Mouse (Mus musculus) spleen, postnatal 14 days (tissue): ENCODE results near the gene Adprhl1.

Experiments
- DNase-seq, 2 experiments: peaks; one replicate each; pipeline ENCODE4 v3.0.0; 2021 to 2022; ENCODE audit warnings: low spot score in 2 of 2

Gene Adprhl1

DNA sequence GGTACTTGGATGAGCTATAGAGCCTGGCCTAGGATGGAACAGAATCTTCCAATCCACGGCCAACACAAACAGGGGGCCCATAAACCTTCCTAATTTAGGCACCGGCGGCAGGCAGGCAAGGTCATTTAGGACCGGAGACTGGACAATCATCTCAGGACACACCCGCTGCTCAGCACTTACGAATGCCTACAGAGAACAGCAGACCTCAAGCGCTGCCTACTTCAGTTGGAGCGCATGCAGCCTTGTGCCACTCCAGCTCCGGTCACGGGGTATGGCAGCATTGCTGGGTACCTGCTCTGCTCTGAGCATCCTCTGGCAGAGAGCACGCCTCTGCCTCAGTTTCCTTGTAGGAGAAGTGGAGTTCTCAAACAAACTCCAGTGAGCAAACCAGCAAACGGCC lies 24.2 kb downstream of the Adprhl1 start:
- no peak for DNase-seq

DNA sequence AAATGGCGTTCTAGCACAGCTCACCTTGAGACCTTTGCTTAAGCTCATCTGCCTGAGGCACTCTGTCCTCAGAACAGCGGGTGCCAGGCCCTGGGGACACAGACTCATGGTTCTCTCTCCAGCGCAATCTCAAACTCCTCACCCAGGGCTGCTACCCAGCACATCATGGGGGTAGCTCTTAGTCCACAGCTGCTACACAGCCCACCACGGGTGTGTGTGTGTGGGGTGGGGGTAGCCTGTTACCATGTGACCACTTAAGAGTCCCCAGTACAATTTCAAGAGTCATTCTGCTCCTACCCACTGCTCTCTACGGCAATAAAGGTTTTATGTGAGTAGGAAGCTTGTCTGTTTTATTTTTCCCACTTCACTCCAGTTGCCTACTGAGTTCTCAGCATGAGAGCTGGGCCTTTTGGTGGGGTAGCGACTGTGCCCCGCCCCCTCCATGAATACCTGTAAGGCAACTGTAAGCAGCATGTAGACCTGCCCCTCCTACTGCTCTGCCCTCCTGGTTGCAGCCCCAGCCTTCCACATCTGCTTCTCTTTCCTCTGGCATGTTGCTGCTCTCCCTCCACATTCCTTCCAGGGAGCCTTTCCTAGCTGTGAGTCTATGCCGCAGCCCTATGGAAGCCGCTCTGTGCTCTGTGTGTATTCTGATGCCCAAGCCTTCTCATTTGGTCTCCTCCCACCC lies 24.9 kb downstream of the Adprhl1 start:
- no peak for DNase-seq

DNA sequence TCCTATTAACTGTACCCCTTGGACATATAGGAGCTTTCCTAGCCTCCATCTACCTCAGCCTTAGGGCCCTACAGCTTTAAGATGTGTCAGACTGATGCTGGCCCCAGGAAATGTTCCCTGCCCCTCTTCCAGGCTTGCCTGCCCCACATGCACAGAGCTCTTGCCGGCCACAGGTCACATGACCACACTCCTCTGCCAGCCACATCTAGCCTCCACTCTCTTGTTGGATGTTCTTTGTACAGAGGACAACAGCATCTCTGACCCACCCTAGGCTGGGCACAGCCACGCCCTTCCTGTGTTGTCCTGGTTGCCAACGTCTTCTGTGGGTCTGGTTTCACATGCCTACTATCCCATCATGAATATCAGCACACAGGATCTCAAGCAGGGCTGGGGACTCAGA lies 26.8 kb downstream of the Adprhl1 start:
- no peak for DNase-seq

DNA sequence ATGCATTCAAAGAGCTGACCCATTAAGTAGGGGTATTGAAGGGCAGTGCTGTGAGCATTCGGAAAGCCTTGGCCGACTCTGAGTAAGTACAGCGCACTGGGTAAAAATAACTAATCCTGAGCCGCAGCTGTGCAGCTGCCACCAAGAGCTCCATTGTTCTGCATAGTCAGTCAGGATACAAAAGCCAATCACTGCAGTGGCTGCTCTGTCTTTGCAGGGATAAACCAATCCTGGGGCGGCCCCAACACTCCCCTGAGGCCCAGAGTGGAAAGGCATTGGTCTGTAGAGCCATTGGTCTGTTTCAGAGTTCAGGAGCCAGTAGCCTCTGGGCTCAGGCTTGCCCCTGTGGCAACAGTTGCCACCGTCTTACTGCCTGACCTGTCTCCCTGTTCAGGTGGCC lies 27.7 kb downstream of the Adprhl1 start:
- DNase-seq, result no peak

DNA sequence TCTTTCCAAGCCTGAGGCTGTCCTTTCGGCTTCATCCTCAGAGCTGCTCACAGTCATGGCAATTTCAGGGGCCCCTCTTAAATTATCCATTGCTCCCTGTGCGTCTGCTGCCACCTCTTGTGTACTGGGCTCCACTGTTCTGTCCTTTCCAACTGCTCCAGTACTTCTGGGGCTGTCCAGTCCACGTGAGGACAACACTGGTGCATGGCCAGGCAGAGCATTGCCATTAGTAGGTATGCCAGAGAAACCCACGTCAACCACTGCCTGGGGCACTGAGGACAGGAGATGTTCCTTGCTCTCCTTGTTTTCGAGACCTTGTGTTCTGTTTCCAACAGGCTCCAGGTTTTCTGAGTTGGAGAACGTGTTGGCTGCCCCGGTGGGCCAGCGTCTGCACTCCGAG lies 29.5 kb downstream of the Adprhl1 start:
- DNase-seq, result no peak

DNA sequence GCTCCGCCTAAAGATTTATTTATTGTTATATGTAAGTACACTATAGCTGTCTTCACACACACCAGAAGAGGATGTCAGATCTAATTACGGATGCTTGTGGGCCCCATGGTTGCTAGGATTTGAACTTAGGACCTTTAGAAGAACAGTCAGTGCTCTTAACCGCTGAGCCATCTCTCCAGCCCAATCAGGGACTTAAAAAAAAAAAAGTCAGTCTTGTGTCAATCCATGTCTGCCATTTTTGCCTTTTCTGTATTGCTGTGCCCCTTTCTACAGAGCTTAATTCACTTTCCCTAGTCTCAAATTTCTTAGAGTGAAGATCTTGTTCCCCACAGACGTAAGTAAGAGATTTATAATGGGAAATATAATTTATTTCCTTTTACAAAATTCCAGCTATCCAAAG lies 35.5 kb downstream of the Adprhl1 start:
- DNase-seq, result no peak

DNA sequence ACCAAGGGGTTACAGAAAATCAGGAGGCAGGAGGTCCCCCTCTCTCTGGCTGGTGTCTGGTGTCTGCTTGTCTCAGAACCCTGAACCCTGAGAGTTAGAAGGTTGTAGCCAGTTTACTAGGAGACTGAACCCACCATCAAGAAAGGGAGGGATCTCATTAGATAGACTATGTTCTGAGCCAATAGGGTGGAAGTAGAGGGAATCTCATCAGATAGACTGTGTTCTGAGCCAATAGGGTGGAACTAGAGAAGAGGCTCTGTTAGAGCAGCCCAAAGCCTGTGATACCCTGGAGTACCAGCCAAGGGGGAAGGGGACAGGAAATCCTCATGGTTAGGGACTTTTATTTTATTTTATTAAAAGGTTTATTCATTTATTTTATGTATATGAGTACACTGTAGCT lies 36.0 kb downstream of the Adprhl1 start:
- DNase-seq, result no peak

DNA sequence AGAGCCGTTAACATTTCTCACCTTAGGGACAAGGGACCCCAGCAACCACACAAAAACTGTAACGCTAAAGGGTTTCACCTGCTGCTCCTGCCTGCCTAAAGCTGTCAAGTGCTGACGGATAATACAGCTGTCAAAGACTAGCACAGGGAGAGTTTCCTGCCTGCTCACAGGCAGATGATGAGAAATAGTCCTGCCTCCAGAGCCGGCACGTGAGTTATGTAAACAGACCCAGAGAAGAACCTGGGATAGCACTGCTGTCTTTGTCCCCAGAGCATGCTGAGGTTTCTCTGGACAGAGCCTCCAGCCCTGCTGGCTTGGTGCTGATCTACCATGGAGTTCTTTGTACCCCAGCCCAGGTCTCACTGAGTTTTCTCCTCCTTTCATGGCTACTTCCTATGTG lies 36.9 kb downstream of the Adprhl1 start:
- DNase-seq, result no peak

DNA sequence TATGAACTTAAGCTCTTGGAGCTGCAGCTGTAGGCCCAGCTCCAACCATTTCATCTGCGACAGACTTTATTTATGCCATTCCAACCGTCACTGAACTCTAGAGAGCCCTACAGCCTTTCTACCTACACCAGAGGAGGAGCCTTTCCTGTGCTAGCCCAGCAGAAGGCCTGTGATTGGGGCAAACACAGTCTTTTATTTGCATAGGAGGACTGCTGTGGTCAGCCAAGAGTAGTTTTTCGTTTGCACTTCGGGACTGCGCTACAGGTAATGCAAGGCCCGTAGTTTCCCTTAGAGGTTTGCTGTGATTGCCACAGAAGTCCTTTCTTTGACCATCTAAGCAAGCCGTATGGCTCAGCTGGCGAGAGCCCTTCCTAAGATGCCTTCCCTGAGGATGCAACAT lies 37.6 kb downstream of the Adprhl1 start:
- no peak for DNase-seq

DNA sequence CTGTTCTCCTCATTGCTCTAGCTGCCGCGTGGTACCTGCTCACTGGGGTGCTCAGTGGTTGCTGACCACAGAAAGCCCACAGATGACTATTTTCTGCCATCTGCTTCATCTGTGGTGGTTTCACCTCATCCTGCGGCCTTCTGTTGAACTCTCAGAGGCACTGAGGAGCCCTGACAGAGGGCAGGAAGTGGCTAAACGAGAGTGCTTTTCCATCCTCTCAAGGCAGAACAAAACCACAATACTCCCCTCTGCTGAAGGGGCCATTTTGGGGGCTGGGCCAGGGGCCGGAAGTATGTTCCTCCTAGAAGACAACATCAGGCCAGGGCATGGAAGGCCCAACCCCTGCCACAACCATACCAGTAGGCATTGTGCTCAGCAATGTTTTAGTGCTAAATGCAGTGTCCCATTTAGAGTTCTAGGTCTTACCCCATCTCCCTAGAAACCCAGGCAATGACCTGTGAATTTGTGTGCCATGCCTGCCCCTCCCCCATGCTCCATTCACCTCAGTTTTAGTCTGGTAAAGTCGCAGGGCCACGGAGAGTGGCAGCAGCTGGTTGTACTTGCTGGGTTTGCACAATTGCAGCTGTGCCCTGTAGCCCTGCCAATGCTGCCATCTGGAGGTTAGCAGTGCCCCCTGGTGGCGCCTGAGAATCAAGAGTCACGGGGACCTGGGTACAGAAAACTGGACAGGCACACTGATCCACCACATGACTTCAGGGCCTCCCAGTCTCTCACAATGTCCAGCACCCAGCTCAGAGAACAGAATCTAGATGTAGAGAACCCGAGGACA lies 40.3 kb downstream of the Adprhl1 start:
- DNase-seq, result peak; percentile 74 to 83

DNA sequence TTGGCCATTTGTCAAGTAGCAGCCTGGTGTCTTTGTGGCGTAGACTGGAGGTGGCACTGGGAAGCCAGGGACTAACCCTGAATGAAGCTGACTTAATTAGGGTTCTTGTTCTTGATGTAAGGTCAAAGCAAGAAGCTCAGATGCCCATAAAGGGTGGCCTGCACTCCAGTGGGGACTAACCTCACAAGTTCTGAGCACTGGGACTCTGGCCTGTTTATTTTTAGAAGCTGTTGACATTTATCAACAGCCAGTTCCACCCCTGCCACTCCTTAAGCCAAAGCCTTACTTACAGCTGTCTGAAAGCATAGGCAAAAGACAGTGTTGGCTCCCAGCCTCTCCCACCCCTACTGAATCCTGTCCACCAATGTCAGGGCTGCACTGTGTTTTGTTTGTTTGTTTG lies 44.2 kb downstream of the Adprhl1 start:
- DNase-seq, result no peak

DNA sequence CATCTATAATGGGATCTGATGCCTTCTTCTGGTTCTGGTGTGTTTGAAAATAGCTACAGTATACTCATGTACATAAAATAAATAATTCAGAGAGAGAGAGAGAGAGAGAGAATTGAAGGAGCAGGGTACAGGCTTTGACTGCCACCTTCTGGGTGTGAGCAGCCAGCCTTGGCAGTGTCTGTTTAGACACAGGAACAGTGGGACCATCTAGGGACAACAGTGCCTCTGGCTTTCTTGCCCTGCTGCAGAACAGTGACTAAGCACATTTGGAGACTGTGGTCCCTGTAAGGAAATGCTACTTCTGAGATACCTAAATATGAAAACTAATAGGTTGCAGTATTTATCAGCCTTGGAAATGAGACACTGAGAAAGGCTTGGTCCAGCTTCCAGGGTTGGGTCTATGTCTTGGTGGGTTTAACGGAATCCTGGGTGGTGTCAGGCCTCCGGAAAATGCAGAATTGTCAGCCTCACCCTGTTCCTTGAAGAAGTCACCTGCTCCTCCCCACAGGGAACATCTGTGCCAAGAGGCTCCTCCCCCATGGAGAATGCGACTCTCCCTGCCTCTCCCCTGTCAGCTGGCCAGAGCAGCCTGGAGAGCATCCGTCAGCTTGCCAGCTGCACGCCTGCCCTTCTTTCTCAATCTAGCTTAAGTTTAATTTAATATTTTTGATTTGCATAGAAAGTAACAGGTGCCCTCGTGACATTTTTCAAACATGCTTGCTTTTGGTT lies 45.2 kb downstream of the Adprhl1 start:
- DNase-seq, result no peak

DNA sequence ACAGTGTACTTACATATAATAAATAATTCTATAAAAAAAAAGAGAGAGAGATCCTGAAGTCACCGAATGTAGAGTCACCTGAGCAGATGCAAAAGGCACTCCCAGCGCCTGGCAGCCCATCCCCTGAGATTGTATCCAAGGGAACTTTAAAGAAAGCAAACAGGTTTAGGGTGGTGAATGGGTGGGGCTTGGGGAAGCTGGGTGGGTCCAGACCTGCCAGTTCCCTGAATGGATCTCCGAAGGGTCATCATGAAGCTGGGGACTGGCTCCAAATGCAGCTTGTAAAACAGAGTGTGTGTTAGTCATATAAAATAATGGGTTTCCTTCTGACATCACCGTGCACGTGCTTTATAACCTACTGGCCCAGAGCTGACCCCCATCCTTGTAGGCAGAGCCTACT lies 47.7 kb downstream of the Adprhl1 start:
- DNase-seq, result no peak

DNA sequence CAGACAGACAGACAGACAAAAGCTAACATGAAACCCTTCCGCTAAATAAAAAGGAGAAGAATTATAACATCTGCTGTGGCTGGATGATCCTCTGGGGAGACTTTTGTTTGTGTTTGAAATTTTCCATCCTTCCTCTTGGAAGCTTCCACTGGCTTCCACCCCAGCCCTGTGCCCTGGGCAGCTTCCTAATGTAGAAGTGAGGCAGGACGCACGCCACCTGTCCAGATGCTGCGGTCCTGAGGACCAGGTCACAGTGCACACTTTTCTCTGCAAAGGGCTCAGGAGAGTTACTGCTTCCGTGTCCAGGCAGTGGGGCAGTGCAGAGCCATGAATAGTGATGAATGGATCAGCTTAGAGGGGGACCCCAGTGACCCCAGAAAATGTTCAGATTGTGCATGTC lies 48.7 kb downstream of the Adprhl1 start:
- no peak for DNase-seq

DNA sequence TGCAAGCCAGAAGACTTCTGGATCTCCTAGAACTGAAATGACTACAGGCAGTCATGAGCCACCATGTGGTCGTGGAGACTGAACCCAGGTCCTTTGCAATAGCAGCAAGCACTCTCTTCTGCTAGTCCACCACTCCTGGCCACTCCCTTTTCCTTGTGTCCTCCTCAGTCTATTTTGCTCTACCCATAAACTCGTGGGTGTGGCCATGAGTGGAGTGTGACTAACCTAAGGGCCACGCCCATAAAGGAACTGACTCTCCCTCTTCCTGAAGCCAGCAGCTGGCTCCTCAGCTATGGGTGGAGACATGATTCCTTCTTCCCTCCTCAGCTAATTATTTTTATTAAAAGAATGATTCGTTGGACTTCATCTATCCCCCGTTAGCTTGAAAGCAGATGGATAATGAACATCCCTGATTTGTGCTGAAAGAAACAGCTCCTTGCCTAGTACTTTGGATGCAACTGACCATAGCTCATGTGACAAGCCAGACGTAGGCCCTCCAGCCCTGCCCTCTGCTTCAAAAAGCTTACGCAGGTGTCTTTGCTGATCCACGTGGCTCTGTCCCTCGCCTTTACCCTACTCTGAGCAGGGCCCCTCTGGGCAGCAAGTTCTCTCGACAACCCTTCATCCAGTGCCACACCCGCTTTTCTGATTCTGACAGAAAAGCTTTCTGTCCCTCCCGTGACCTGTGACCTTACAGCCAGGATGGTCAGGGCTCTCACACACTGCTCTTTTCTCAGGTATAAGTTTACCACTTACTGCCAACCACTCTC lies 49.4 kb downstream of the Adprhl1 start:
- peak in 1 of 2 experiments; percentile 31 for DNase-seq

DNA sequence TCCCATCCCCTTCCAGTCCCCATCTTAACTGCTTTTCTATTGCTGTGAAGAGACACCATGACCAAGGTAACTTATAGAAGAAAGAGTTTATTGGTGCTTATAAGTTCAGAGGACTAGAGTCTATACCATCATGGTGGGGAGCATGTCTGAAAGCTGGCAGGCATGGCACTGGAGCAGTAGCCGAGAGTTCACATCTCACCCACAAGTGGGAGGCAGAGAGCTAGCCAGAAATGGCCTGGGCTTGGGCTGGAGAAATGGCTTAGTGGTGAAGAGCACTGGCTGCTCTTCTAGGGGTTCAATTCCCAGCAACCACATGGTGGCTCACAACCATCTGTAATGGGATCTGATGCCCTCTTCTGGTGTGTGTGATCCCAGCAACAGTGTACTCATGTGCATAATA lies 50.5 kb downstream of the Adprhl1 start:
- peak in 1 of 2 experiments; percentile 56 for DNase-seq

DNA sequence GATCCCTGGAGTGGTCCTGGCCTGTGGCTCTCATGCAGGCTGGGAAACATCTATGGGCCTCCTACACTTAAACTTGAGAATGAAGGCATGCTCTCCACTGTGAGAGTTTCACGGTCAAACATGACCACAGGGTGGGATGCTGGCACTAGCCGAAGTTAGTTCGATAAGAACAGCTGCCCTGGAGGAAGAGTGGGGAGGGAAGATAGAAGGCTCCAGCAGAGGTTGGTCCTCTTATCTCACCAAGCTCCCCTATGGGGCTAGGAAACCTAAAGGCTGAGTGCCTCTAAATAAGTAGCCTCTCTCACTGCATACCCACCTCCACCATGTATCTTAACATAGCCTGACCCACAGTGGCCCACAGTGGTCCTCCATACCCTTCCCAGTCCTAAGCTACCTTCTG lies 51.2 kb downstream of the Adprhl1 start:
- DNase-seq, result peak; percentile 43 to 47

DNA sequence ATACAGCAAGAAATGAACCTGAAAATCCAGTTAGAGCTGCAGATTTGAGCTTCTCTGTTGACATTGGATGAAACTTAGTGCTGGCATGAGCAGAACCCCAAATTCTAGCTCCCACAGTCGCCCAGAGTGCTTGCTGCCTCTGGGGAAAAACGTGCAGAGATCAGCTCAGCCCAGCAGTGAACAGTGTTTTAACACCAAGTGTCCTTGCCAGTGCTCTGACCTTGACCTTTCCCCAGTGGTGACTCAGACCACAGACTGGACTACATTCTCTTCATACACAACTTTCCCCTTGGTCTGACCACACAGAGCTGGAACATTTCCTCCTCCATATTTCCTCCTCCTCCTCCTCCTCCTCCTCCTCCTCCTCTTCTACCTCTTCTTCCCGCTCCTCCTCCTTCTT lies 51.9 kb downstream of the Adprhl1 start:
- DNase-seq, result no peak

DNA sequence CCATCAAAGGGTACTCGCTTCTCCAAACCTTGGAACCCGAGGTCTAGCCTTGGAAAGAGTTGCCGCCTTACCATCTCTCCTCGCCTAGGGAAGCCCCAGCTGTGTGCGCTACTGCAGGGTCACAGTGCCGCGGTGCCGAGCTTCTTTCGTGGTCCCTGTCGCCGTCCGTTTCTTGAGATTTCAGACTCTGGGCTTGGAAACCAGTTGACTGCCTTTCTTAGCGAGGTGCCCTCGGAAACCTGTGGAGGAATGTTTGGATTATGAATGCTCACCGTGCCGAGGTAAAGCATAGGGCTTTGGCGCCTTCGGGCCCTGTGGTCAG lies 53.0 kb downstream of the Adprhl1 start:
- peak in 1 of 2 experiments; percentile 7 for DNase-seq

DNA sequence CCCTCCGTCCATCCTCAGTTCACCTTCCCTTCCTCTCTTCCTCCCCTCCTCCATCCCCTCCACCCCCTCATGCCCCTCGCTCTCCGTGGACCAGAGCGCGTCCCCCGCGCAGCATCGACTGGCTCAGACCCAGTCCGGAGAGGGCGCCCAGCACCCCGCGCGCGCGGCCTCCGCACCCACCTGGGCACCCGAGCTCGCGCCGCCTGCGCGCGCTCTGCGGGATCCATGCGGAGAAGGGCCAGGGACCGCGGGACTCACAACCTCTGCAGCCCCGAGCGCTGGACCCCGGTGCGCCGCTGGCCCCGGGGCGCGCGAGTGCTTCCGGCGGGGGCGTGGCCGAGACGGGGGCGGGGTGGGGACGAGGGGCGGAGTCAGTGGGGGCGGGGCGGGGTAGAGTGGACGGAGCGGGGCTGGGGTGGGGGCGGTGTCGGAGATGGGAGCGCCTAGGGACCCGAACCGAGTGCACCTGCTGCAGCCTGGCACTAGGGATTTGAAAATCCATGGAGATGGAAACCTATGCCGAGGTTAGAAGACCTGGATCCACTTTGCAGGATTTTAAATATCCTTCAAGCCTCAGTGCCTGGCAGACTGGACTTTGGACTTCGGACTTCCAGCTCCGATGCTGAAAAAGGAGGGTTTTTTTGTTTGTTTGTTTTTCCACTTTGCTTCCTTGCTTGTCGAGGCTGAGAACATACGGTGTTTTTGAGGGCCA lies 53.5 kb downstream of the Adprhl1 start, which contains the start of gene Grtp1:
Gene Grtp1, minus strand, starts transcription at position 320 of the 712 bp plus-strand sequence.
- DNase-seq, result peak; percentile 38 to 39

DNA sequence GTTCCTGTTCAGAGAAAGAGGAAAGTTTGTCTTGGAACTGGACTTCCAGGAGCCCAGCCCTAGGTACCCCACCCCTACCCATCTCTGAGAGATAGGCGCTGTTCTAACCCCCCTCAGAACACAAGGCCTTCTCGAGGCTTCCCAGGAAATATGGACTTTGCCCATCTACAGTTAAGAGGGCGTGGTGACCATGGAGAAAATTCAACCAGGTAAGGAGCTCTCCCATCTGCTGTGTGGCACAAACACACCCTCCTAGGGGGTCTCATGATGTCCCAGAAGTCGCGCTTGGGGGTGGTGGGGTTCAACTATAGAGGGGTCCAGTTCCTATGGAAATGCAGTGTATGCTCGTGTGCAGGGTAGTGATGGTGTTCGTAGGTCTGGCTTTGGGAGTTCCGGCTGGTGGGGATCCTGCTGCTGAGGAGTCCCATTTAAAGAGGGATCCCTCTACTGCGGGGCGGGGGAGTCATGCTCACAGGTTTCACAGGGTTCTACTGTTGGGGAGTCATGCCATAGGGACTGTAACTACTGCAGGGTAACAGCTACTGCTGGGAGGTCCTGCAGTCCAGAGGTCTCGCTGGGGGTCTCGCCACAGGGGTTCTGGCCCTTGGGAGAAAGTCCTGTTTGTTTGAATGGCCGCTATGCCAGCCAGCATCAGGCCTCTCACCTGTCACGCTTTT lies 54.4 kb downstream of the Adprhl1 start:
- DNase-seq, result peak in 1 of 2 experiments; percentile 5
